Mouse (Mus musculus): ENCODE data around the gene Snrpb2. TPM values are rescaled to one million over a fixed set of nuclear protein-coding genes. Genes with fewer than 3 reads are reported as not detected.

Snrpb2 gene
- polyA plus RNA-seq (2012; ENCODE audit: insufficient read depth, insufficient read length, low replicate concordance, missing spikeins): not detected in 2 replicates

GRCm38 (mm10) chr2:143062812-143063792, at the start of gene Snrpb2:
Gene Snrpb2, plus strand, starts transcription at chr2:143063039.
- no peak within 1 kb of the TSS for H3K27ac ChIP-seq (ENCODE audit: insufficient read depth, low read depth, low read length)
- TF ChIP-seq CTCF (IDR thresholded peaks at IDR 0.05; ENCODE audit: insufficient read depth, low read depth, low read length): no peak
- TF ChIP-seq POLR2A (IDR thresholded peaks at IDR 0.05; ENCODE audit: insufficient read depth, low read depth, low read length): 0 out of 2 replicates have a peak, but pooled peaks have one; percentile 47

DNA sequence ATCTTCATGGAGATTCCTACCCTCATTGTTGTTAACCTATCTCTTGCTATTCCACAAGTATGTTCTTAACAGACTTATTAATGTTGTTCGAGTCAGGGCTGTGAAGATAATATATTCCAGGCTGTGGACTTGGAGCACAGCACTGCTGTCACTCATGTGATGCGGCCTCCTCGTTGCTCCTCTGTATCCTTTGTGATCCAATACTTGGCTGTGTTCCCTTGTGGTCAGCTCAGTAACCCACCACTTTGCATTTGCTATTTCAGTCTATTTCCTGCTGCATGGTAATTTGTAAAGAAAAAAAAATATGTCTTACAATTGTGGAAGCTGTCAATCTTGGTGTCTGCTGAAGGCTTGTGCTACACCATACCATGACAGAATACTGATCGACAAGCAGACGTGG, 49.8 kb upstream of the Snrpb2 start:
- Histone ChIP-seq H3K27ac (ENCODE audit: insufficient read depth, low read depth, low read length) (no peak overlapping the region), H3K4me3 (ENCODE audit: insufficient read depth, low read depth, low read length) (no peak overlapping the region), H3K4me1 (ENCODE audit: control insufficient read depth, insufficient read depth, low read length) (no peaks in the 10 kb centered on the region)
- TF ChIP-seq POLR2A (IDR thresholded peaks at IDR 0.05; ENCODE audit: insufficient read depth, low read depth, low read length) (no peak), CTCF (IDR thresholded peaks at IDR 0.05; ENCODE audit: insufficient read depth, low read depth, low read length) (no peak)
- WGBS: 45% methylated on average over 5 of the region's 5 CpGs

More at GRCm38 (mm10) chr2:143062812-143063792, at the start of gene Snrpb2:
- no peaks in the 10 kb centered on the region for H3K4me1 ChIP-seq (ENCODE audit: control insufficient read depth, insufficient read depth, low read length)
- WGBS: 1% methylated on average over 55 of the region's 55 CpGs
- peak within 1 kb of the TSS; percentile 88 for H3K4me3 ChIP-seq (ENCODE audit: insufficient read depth, low read depth, low read length)

- TF ChIP-seq CTCF (IDR thresholded peaks at IDR 0.05; ENCODE audit: insufficient read depth, low read depth, low read length) (no peak), POLR2A (IDR thresholded peaks at IDR 0.05; ENCODE audit: insufficient read depth, low read depth, low read length) (no peak)
- Histone ChIP-seq H3K4me3 (ENCODE audit: insufficient read depth, low read depth, low read length) (no peak overlapping the region), H3K4me1 (ENCODE audit: control insufficient read depth, insufficient read depth, low read length) (no peaks in the 10 kb centered on the region), H3K27ac (ENCODE audit: insufficient read depth, low read depth, low read length) (no peak overlapping the region)
- WGBS: 96% methylated on average over 8 of the region's 8 CpGs
Observed at GRCm38 (mm10) chr2:143018084-143018483, 44.8 kb upstream of the Snrpb2 start.

DNA sequence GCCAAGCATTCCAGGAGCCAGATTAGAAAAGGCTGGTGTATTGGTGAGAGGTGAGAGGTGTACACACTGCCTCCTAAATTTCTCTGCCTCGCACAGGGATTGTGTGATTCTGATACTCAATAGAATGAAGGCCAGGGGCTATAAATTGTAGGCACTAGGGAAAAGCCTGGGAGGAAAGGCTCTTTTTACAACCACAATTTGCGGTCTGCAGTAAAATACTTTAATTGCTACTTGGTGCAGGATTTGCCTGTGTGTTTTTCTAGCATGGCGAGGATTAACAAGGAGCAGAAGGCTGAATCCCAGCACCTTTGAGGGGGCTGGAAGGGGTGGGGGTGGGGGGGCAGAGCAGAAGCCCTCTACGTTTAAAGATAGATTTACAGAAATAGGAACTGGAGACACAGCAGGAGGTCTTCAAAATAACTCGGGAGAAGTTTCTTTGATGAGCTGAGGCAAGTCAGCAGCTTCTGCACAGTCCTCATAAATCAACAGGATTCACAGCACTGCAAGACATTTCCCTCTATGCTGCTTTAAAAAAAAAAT, 44.2 kb upstream of the Snrpb2 start:
- no peak for TF ChIP-seq POLR2A (IDR thresholded peaks at IDR 0.05; ENCODE audit: insufficient read depth, low read depth, low read length)
- TF ChIP-seq CTCF (IDR thresholded peaks at IDR 0.05; ENCODE audit: insufficient read depth, low read depth, low read length): no peak
- Histone ChIP-seq H3K4me3 (ENCODE audit: insufficient read depth, low read depth, low read length) (no peak overlapping the region), H3K4me1 (ENCODE audit: control insufficient read depth, insufficient read depth, low read length) (no peaks in the 10 kb centered on the region), H3K27ac (ENCODE audit: insufficient read depth, low read depth, low read length) (no peak overlapping the region)
- 17% methylated on average over 5 of the region's 5 CpGs for WGBS

DNA sequence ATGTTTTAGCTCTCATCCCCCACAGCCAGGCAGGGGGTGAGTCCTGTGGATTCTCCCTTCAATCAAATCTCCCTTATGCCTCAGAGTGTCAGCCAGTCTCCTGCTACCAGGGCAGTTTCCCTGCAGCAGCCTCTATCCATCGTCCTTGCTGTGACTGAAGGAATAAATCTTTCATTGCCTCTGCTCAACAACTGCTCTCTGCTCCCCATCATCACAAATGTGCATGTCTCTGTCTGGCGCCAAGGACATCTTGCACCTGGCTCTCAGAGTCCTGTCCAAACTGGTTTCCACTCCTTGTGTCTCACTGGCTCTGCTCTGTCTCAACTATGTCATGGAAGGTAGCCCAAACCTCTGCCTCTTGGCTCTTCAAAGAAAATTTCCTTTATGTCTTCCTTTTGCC, 43.1 kb upstream of the Snrpb2 start:
- H3K27ac ChIP-seq (ENCODE audit: insufficient read depth, low read depth, low read length): no peak overlapping the region
- no peaks in the 10 kb centered on the region for H3K4me1 ChIP-seq (ENCODE audit: control insufficient read depth, insufficient read depth, low read length)
- no peak for TF ChIP-seq CTCF (IDR thresholded peaks at IDR 0.05; ENCODE audit: insufficient read depth, low read depth, low read length)
- TF ChIP-seq POLR2A (IDR thresholded peaks at IDR 0.05; ENCODE audit: insufficient read depth, low read depth, low read length): no peak
- no peak overlapping the region for H3K4me3 ChIP-seq (ENCODE audit: insufficient read depth, low read depth, low read length)
- 75% methylated on average over 2 of the region's 2 CpGs for WGBS

DNA sequence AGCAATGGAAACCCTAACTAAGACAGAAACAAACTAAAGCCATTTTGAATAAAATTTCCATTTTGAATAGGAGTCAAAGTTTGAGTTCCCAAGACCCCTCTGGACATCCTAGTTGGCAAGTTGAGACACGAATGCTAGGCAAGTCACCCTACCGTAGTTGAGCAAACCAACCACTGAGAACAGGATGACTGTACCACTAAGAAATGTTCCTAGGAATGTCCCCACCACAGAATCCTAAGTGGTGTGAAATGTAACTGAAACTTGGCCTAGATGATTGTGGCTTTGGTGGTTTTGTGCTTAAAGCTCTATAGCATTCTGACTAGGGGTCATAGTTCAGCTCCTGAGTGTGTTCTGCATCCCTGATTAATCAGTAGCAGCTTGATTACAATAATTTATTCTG, 39.5 kb upstream of the Snrpb2 start:
- Histone ChIP-seq H3K4me1 (ENCODE audit: control insufficient read depth, insufficient read depth, low read length) (no peaks in the 10 kb centered on the region), H3K27ac (ENCODE audit: insufficient read depth, low read depth, low read length) (no peak overlapping the region), H3K4me3 (ENCODE audit: insufficient read depth, low read depth, low read length) (no peak overlapping the region)
- TF ChIP-seq POLR2A (IDR thresholded peaks at IDR 0.05; ENCODE audit: insufficient read depth, low read depth, low read length) (no peak), CTCF (IDR thresholded peaks at IDR 0.05; ENCODE audit: insufficient read depth, low read depth, low read length) (no peak)
- 87% methylated on average over 2 of the region's 2 CpGs for WGBS

DNA sequence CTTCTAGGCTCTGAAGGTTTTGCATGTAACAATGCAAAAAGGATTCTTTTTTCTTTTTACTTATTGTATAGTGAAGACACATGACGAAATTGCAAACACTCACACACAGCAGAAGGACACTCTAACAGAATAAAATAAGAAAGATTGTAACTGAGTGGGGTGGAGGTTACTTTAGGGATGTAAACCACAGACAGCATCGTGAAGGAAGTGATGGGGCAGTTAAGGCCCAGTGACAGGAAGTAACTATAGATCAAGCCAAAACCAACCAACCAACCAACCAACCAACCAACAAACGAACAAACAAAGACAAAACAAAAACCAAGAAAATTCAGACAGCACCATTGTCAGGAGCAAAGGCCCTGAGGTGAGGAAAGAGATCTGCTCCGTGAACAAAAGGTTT, 38.6 kb upstream of the Snrpb2 start:
- H3K4me3 ChIP-seq (ENCODE audit: insufficient read depth, low read depth, low read length): no peak overlapping the region
- H3K27ac ChIP-seq (ENCODE audit: insufficient read depth, low read depth, low read length): no peak overlapping the region
- TF ChIP-seq POLR2A (IDR thresholded peaks at IDR 0.05; ENCODE audit: insufficient read depth, low read depth, low read length) (no peak), CTCF (IDR thresholded peaks at IDR 0.05; ENCODE audit: insufficient read depth, low read depth, low read length) (no peak)
- 85% methylated on average over 4 of the region's 4 CpGs for WGBS
- no peaks in the 10 kb centered on the region for H3K4me1 ChIP-seq (ENCODE audit: control insufficient read depth, insufficient read depth, low read length)

DNA sequence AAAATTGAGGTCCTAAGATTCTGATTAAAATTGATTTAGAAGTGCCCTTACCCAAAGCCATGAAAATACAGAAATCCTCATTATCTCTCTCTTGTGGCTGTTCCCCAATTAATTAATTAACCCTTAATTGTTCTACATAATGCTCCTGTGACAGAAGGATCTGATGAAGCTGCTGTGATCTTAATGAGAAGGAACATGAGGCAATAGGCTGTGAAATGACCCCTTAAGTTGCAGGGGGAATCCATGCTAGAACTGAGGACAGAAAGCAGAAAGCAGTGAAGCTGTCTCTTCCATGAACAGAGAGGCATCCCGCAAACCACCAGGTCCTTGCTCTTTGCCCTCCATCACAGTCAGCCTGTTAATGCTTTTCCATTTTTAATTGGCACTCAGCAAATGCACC, 31.6 kb upstream of the Snrpb2 start:
- H3K27ac ChIP-seq (ENCODE audit: insufficient read depth, low read depth, low read length): no peak overlapping the region
- no peak overlapping the region for H3K4me3 ChIP-seq (ENCODE audit: insufficient read depth, low read depth, low read length)
- H3K4me1 ChIP-seq (ENCODE audit: control insufficient read depth, insufficient read depth, low read length): no peaks in the 10 kb centered on the region
- TF ChIP-seq CTCF (IDR thresholded peaks at IDR 0.05; ENCODE audit: insufficient read depth, low read depth, low read length) (no peak), POLR2A (IDR thresholded peaks at IDR 0.05; ENCODE audit: insufficient read depth, low read depth, low read length) (no peak)
- WGBS: 86% methylated on average over 1 of the region's 1 CpGs
